Mouse (Mus musculus) MEL (cell line): Measurements from ENCODE around the gene Cyp2f2. TPM values are rescaled to one million over a fixed set of nuclear protein-coding genes. Genes with fewer than 3 reads are reported as not detected.
A peak's percentile ranks its signal among the peaks of the same experiment; 100 is the strongest.

Experiments used
- DNase-seq: peaks from one replicate; pipeline ENCODE4 v3.0.0; 2011; ENCODE audit warnings: low read depth, low spot score
- H3K27ac ChIP-seq: 2 replicates; pipeline ENCODE4 v1.5.1; 2012; ENCODE audit warnings: low read depth, mild to moderate bottlenecking, control low read depth, low read length, moderate library complexity; ENCODE audit not compliant: control insufficient read depth
- H3K27me3 ChIP-seq, 2 experiments: fragments of 150-350 bp in 1 of 2; sonication (generic) in 1 of 2; 2 replicates each; pipeline ENCODE4 v1.6.1; 2012; ENCODE audit warnings: low read length in 2 of 2, mild to moderate bottlenecking in 2 of 2, improper control_type of control experiment in 1 of 2, moderate library complexity in 1 of 2; ENCODE audit not compliant: insufficient read depth in 2 of 2, control insufficient read depth in 1 of 2
- H3K36me3 ChIP-seq, 2 experiments: 2 replicates each; pipeline ENCODE4 v1.6.1; 2012 to 2014; ENCODE audit warnings: low read length in 2 of 2, improper control_type of control experiment in 1 of 2, inconsistent platforms in 1 of 2, mild to moderate bottlenecking in 1 of 2; ENCODE audit not compliant: insufficient read depth in 2 of 2, control insufficient read depth in 1 of 2
- H3K4me1 ChIP-seq, 2 experiments: fragments of 150-350 bp in 1 of 2; sonication (generic) in 1 of 2; 2 replicates each; pipeline ENCODE4 v1.6.1; 2012; ENCODE audit warnings: low read length in 2 of 2, improper control_type of control experiment in 1 of 2, mild to moderate bottlenecking in 1 of 2; ENCODE audit not compliant: insufficient read depth in 2 of 2, control insufficient read depth in 1 of 2
- H3K4me3 ChIP-seq, 2 experiments: fragments of 150-350 bp in 1 of 2; sonication (generic) in 1 of 2; 2 replicates each; pipeline ENCODE4 v1.5.1; 2012; ENCODE audit warnings: low read depth in 2 of 2, low read length in 2 of 2, mild to moderate bottlenecking in 2 of 2, moderate library complexity in 2 of 2, control low read depth in 1 of 2, improper control_type of control experiment in 1 of 2; ENCODE audit not compliant: control insufficient read depth in 1 of 2, insufficient read depth in 1 of 2
- H3K79me2 ChIP-seq: 2 replicates; pipeline ENCODE4 v1.6.1; 2012; ENCODE audit warnings: mild to moderate bottlenecking, low read length, moderate library complexity; ENCODE audit not compliant: control insufficient read depth, poor library complexity, insufficient read depth
- H3K9ac ChIP-seq: 2 replicates; pipeline ENCODE4 v1.6.1; 2012; ENCODE audit warnings: low read depth, mild to moderate bottlenecking, control low read depth, low read length, moderate library complexity; ENCODE audit not compliant: control insufficient read depth, poor library complexity, severe bottlenecking
- H3K9me3 ChIP-seq: fragments of 150-350 bp; sonication (generic); replicated peaks from 2 replicates; pipeline ENCODE4 v1.6.1; 2012; ENCODE audit warnings: mild to moderate bottlenecking, low read length, improper control_type of control experiment, moderate library complexity; ENCODE audit not compliant: insufficient read depth
- BHLHE40 ChIP-seq: IDR thresholded peaks from 2 replicates; pipeline ENCODE4 v1.6.1; 2012; ENCODE audit warnings: low read depth, mild to moderate bottlenecking, inconsistent platforms, low read length, improper control_type of control experiment, borderline replicate concordance
- CHD2 ChIP-seq: IDR thresholded peaks from 2 replicates; pipeline ENCODE4 v1.6.1; 2011; ENCODE audit warnings: low read length, improper control_type of control experiment
- JUND ChIP-seq: IDR thresholded peaks from 2 replicates; pipeline ENCODE4 v1.6.1; 2011; ENCODE audit warnings: low read depth, mild to moderate bottlenecking, improper control_type of control experiment, low read length
- MAFK ChIP-seq: IDR thresholded peaks from 2 replicates; pipeline ENCODE4 v1.6.1; 2011; ENCODE audit warnings: low read depth, mild to moderate bottlenecking, low read length, improper control_type of control experiment, borderline replicate concordance
- MAX ChIP-seq: IDR thresholded peaks from 2 replicates; pipeline ENCODE4 v1.6.1; 2011; ENCODE audit warnings: low read length, improper control_type of control experiment
- MEF2A ChIP-seq: IDR thresholded peaks from 2 replicates; pipeline ENCODE4 v1.6.1; 2014; ENCODE audit warnings: low read depth, mild to moderate bottlenecking, inconsistent platforms, low read length, improper control_type of control experiment; ENCODE audit not compliant: poor library complexity, insufficient replicate concordance, severe bottlenecking; ENCODE audit errors: extremely low read depth
- MYC ChIP-seq: IDR thresholded peaks from 2 replicates; pipeline ENCODE4 v1.6.1; 2011; ENCODE audit warnings: low read depth, mild to moderate bottlenecking, low read length, improper control_type of control experiment, moderate library complexity
- NRF1 ChIP-seq: IDR thresholded peaks from 2 replicates; pipeline ENCODE4 v1.6.1; 2014; ENCODE audit warnings: low read depth, mild to moderate bottlenecking, inconsistent platforms, low read length, improper control_type of control experiment, moderate library complexity; ENCODE audit not compliant: poor library complexity, insufficient read depth, severe bottlenecking
- POLR2AphosphoS2 ChIP-seq: IDR thresholded peaks from 2 replicates; pipeline ENCODE4 v1.6.1; 2011; ENCODE audit warnings: low read length, improper control_type of control experiment
- SIN3A ChIP-seq: IDR thresholded peaks from 2 replicates; pipeline ENCODE4 v1.6.1; 2012; ENCODE audit warnings: low read length, improper control_type of control experiment, inconsistent platforms
- SMC3 ChIP-seq: IDR thresholded peaks from 2 replicates; pipeline ENCODE4 v1.6.1; 2011; ENCODE audit warnings: low read depth, low read length, improper control_type of control experiment
- UBTF ChIP-seq: IDR thresholded peaks from 2 replicates; pipeline ENCODE4 v1.6.1; 2012; ENCODE audit warnings: low read depth, mild to moderate bottlenecking, inconsistent platforms, low read length, improper control_type of control experiment, moderate library complexity, borderline replicate concordance; ENCODE audit not compliant: insufficient read depth
- USF1 ChIP-seq: IDR thresholded peaks from 2 replicates; pipeline ENCODE4 v1.6.1; 2014; ENCODE audit warnings: low read depth, mild to moderate bottlenecking, inconsistent platforms, low read length, improper control_type of control experiment, moderate library complexity
- USF2 ChIP-seq, 2 experiments: IDR thresholded peaks; 2 replicates each; pipeline ENCODE4 v1.6.1; 2011 to 2012; ENCODE audit warnings: improper control_type of control experiment in 2 of 2, low read length in 2 of 2, borderline replicate concordance in 1 of 2, inconsistent platforms in 1 of 2, low read depth in 1 of 2, mild to moderate bottlenecking in 1 of 2; ENCODE audit not compliant: insufficient read depth in 1 of 2
- ZKSCAN1 ChIP-seq: IDR thresholded peaks from 2 replicates; pipeline ENCODE4 v1.6.1; 2012; ENCODE audit warnings: low read depth, mild to moderate bottlenecking, inconsistent platforms, low read length, improper control_type of control experiment, moderate library complexity
- ZNF384 ChIP-seq: IDR thresholded peaks from 2 replicates; pipeline ENCODE4 v1.6.1; 2012; ENCODE audit warnings: low read depth, mild to moderate bottlenecking, inconsistent platforms, low read length, improper control_type of control experiment
- polyA plus RNA-seq, 2 experiments: library from polyadenylated mRNA; stranded (reverse) in 1 of 2; unstranded in 1 of 2; fragments of >175 nt in 1 of 2; fragments of >200 nt in 1 of 2; gene quantifications; 2 replicates each; pipeline versions ENCODE4 v1.2.1 to v1.2.4; 2012; ENCODE audit warnings: low replicate concordance in 2 of 2, low read depth in 1 of 2; ENCODE audit not compliant: insufficient read length in 2 of 2, insufficient read depth in 1 of 2, missing spikeins in 1 of 2
- total RNA-seq: library from RNA; depleted of rRNA; stranded (reverse); fragments of 300-350 nt; gene quantifications from 2 replicates; pipeline ENCODE4 v1.2.3, GENCODE M21; 2012

Gene Cyp2f2
- total and polyA plus RNA-seq, 3 experiments, result not detected

- TF ChIP-seq POLR2AphosphoS2 (no peak), SMC3 (peak; percentile 59), USF1 (no peak), USF2 (IDR thresholded peaks at IDR 0.05; ENCODE audit: borderline replicate concordance in 1 of 2, insufficient read depth in 1 of 2, low read depth in 1 of 2, low read length in 2 of 2) (no peak), MEF2A (no peak), CHD2 (no peak), ZNF384 (no peak), NRF1 (no peak), SIN3A (no peak), ZKSCAN1 (no peak)
- TF ChIP-seq, all 39 proteins: peak for 4
Measured at GRCm38 (mm10) chr7:27132588-27132987, 12.9 kb downstream of the Cyp2f2 start (continued).

GRCm38 (mm10) chr7:27133156-27133555 is 13.4 kb downstream of the Cyp2f2 start:
- Histone ChIP-seq H3K27me3 (no peaks in the 10 kb centered on the region), H3K9me3 (no peaks in the 10 kb centered on the region)
- DNase-seq, result no peak

GRCm38 (mm10) chr7:27133757-27134156 is 14.0 kb downstream of the Cyp2f2 start:
- Histone ChIP-seq H3K9me3 (no peaks in the 10 kb centered on the region), H3K27me3 (no peaks in the 10 kb centered on the region), H3K4me1 (no peaks in the 10 kb centered on the region), H3K79me2 (no peaks in the 10 kb centered on the region), H3K36me3 (no peaks in the 10 kb centered on the region), H3K9ac (no peak overlapping the region), H3K27ac (no peak overlapping the region), H3K4me3 (no peak overlapping the region)
- DNase-seq, result no peak
- TF ChIP-seq UBTF, result no peak
- no peak for TF ChIP-seq MYC
- TF ChIP-seq ZKSCAN1, result no peak
- no peak for TF ChIP-seq MAFK

More at GRCm38 (mm10) chr7:27133156-27133555, 13.4 kb downstream of the Cyp2f2 start:
- Histone ChIP-seq H3K4me3 (no peak overlapping the region), H3K36me3 (no peaks in the 10 kb centered on the region), H3K79me2 (no peaks in the 10 kb centered on the region), H3K27ac (no peak overlapping the region), H3K4me1 (no peaks in the 10 kb centered on the region), H3K9ac (no peak overlapping the region)
- TF ChIP-seq BHLHE40 (no peak), MAX (no peak), JUND (no peak), ZKSCAN1 (no peak), UBTF (no peak)
